30 mouse cellular contexts compared by ENCODE assay signal in genomic region chr1:151879966-151880365, GRCm38 (mm10).
DNase-seq lines count a peak whose midpoint lies in the region; ATAC-seq and TF ChIP-seq lines count a peak whose summit lies in the region.
"Had no signal": no experiment of that assay in that cellular context is flagged by ENCODE, and none has a peak within 500 bp of the region (broad histone marks: within the 10 kb centered on the region; RNA-seq: fewer than 3 reads in every experiment).

No protein-coding gene starts in this region.

- no peak for DNase-seq in embryonic facial prominence, embryonic 10.5 days (ENCODE audit: low spot score)
- DNase-seq in heart, postnatal 36 days = no peak
- DNase-seq in ES-E14 (ENCODE audit: low read depth, low spot score) = no peak
- no peak for DNase-seq in gastrocnemius, postnatal 14 days
- DNase-seq in right cerebral cortex, adult 2 months (ENCODE audit: low spot score in 2 of 2) = no peak
- DNase-seq: adrenal gland, postnatal 14 days; embryo, embryonic 11 days; gastrocnemius, postnatal 36 days; heart, postnatal 14 days; kidney, adult 2 months; kidney, postnatal 36 days; layer of hippocampus, postnatal 36 days; liver, embryonic 13.5 days; lung, adult 18-20 months; lung, postnatal 10 days; midbrain, embryonic 14.5 days; spleen, adult 18-20 months; thymus, postnatal 25 days had no signal

- H3K36me3 ChIP-seq in embryonic facial prominence, embryonic 13.5 days = no peaks in the 10 kb centered on the region
- H3K36me3 ChIP-seq in embryonic facial prominence, embryonic 10.5 days (replicated peaks) = no peaks in the 10 kb centered on the region
- H3K36me3 ChIP-seq in heart, embryonic 14.5 days (ENCODE audit: control insufficient read depth, insufficient read depth, low read length) = no peaks in the 10 kb centered on the region
- H3K36me3 ChIP-seq in E14TG2a.4 (ENCODE audit: insufficient read depth, low read length) = no peaks in the 10 kb centered on the region
- no peaks in the 10 kb centered on the region for H3K36me3 ChIP-seq in ES-E14 (ENCODE audit: control insufficient read depth, insufficient read depth, low read length, poor library complexity, severe bottlenecking)
- H3K36me3 ChIP-seq: G1E; heart, embryonic 10.5 days; hindbrain, embryonic 12.5 days; intestine, embryonic 15.5 days; limb, embryonic 10.5 days; limb, embryonic 15.5 days; liver, embryonic 13.5 days had no signal

- no peak for TF ChIP-seq CTCF in E14TG2a.4 (conservative IDR thresholded peaks at IDR 0.05; ENCODE audit: low read length)

- in situ Hi-C loops in ES-E14 (cut with MboI; ENCODE audit: low sequenced_read_pairs in 2 of 2, unreplicated experiment in 2 of 2) = no loop called here

- no peaks in the 10 kb centered on the region for H3K27me3 ChIP-seq in embryonic facial prominence, embryonic 13.5 days
- no peaks in the 10 kb centered on the region for H3K27me3 ChIP-seq in embryonic facial prominence, embryonic 10.5 days (replicated peaks; ENCODE audit: low read depth, poor library complexity, severe bottlenecking)
- no peaks in the 10 kb centered on the region for H3K27me3 ChIP-seq in heart, embryonic 14.5 days (ENCODE audit: control insufficient read depth, insufficient read depth, low read length)
- H3K27me3 ChIP-seq in E14TG2a.4 (ENCODE audit: insufficient read depth, low read length) = no peaks in the 10 kb centered on the region
- H3K27me3 ChIP-seq: hindbrain, embryonic 12.5 days; intestine, embryonic 15.5 days; limb, embryonic 15.5 days; liver, embryonic 13.5 days; Patski had no signal

- intact Hi-C loops in heart, postnatal 36 days (cut with DNase I) = no loop called here
- intact Hi-C loops in gastrocnemius, postnatal 14 days (cut with DNase I; ENCODE audit: low total_unique reads) = no loop called here

- H3K9ac ChIP-seq in embryonic facial prominence, embryonic 13.5 days = no peak overlapping the region
- H3K9ac ChIP-seq in heart, embryonic 14.5 days (ENCODE audit: low read length) = no peak overlapping the region
- no peak overlapping the region for H3K9ac ChIP-seq in ES-E14 (ENCODE audit: insufficient read depth, low read depth, low read length, poor library complexity, severe bottlenecking)
- H3K9ac ChIP-seq: hindbrain, embryonic 12.5 days; intestine, embryonic 15.5 days; limb, embryonic 15.5 days; liver, embryonic 13.5 days had no signal

- H3K4me3 ChIP-seq in embryonic facial prominence, embryonic 13.5 days = no peak overlapping the region
- no peak overlapping the region for H3K4me3 ChIP-seq in embryonic facial prominence, embryonic 10.5 days
- no peak overlapping the region for H3K4me3 ChIP-seq in heart, embryonic 14.5 days (ENCODE audit: control insufficient read depth in 1 of 2, insufficient read depth in 1 of 2, low read depth in 1 of 2, low read length in 2 of 2)
- H3K4me3 ChIP-seq in E14TG2a.4 (replicated peaks; ENCODE audit: low read length) (peak overlapping the region; percentile 78), ES-E14 (ENCODE audit: insufficient read depth in 1 of 2, low read depth in 1 of 2, low read length in 2 of 2, poor library complexity in 1 of 2, severe bottlenecking in 1 of 2) (peak overlapping the region; percentile 19 to 65)
- H3K4me3 ChIP-seq: erythroblast, embryonic 14.5 days; heart, embryonic 10.5 days; hindbrain, embryonic 12.5 days; intestine, embryonic 15.5 days; limb, embryonic 10.5 days; limb, embryonic 15.5 days; liver, embryonic 13.5 days had no signal

- peaks cover 21% of the 10 kb centered on the region for H3K4me1 ChIP-seq in embryonic facial prominence, embryonic 13.5 days
- H3K4me1 ChIP-seq in embryonic facial prominence, embryonic 10.5 days = peaks cover 37% of the 10 kb centered on the region
- peaks cover 12 to 14% of the 10 kb centered on the region in 2 experiments for H3K4me1 ChIP-seq in heart, embryonic 14.5 days (ENCODE audit: control insufficient read depth in 2 of 2, insufficient read depth in 2 of 2, low read length in 2 of 2)
- H3K4me1 ChIP-seq in E14TG2a.4 (replicated peaks; ENCODE audit: low read depth, low read length) (peaks cover 78% of the 10 kb centered on the region), ES-E14 (ENCODE audit: control insufficient read depth in 2 of 2, insufficient read depth in 2 of 2, low read length in 2 of 2, poor library complexity in 1 of 2) (peaks cover 3 to 9% of the 10 kb centered on the region in 2 experiments; a peak in 1 of 4 replicates)
- H3K4me1 ChIP-seq: intestine, embryonic 15.5 days; liver, embryonic 13.5 days had no signal

- H3K9me3 ChIP-seq in embryonic facial prominence, embryonic 13.5 days = no peaks in the 10 kb centered on the region
- H3K9me3 ChIP-seq in embryonic facial prominence, embryonic 10.5 days = no peaks in the 10 kb centered on the region
- no peaks in the 10 kb centered on the region for H3K9me3 ChIP-seq in heart, embryonic 14.5 days (ENCODE audit: control insufficient read depth, low read length)
- H3K9me3 ChIP-seq in E14TG2a.4 (ENCODE audit: low read length) (no peaks in the 10 kb centered on the region), ES-E14 (ENCODE audit: control insufficient read depth, insufficient read depth, low read depth, low read length) (no peaks in the 10 kb centered on the region)
- H3K9me3 ChIP-seq: heart, embryonic 10.5 days; hindbrain, embryonic 12.5 days; intestine, embryonic 15.5 days; limb, embryonic 10.5 days; limb, embryonic 15.5 days; liver, embryonic 13.5 days had no signal

- 82% methylated on average over 13 of the region's 13 CpGs for whole genome bisulfite sequencing in embryonic facial prominence, embryonic 13.5 days
- 87% methylated on average over 13 of the region's 13 CpGs for WGBS in embryonic facial prominence, embryonic 10.5 days
- 63% methylated on average over 13 of the region's 13 CpGs for WGBS in heart, embryonic 14.5 days

- peak overlapping the region; percentile 11; the same call in 1 of the 2 replicates for H3K27ac ChIP-seq in embryonic facial prominence, embryonic 13.5 days
- no peak overlapping the region for H3K27ac ChIP-seq in embryonic facial prominence, embryonic 10.5 days (replicated peaks)
- no peak overlapping the region for H3K27ac ChIP-seq in heart, embryonic 14.5 days (replicated peaks in 1 of 2; ENCODE audit: control insufficient read depth in 1 of 2, insufficient read depth in 1 of 2, low read depth in 2 of 2, low read length in 2 of 2)
- H3K27ac ChIP-seq in ES-E14 (ENCODE audit: insufficient read depth, low read depth, low read length, poor library complexity, severe bottlenecking) = no peak overlapping the region
- H3K27ac ChIP-seq: heart, embryonic 10.5 days; hindbrain, embryonic 12.5 days; intestine, embryonic 15.5 days; limb, embryonic 10.5 days; limb, embryonic 15.5 days; liver, embryonic 13.5 days had no signal

- no peak overlapping the region for H3K4me2 ChIP-seq in embryonic facial prominence, embryonic 13.5 days
- 0 out of 2 replicates have a peak overlapping the region, but pooled peaks have one; percentile 2 for H3K4me2 ChIP-seq in heart, embryonic 14.5 days (ENCODE audit: low read length)
- H3K4me2 ChIP-seq: hindbrain, embryonic 12.5 days; intestine, embryonic 15.5 days; limb, embryonic 15.5 days; liver, embryonic 13.5 days had no signal

- ATAC-seq in embryonic facial prominence, embryonic 13.5 days (ENCODE audit: insufficient number of reproducible peaks, insufficient read depth, low FRiP score, low TSS enrichment, low read depth) = no peak
- ATAC-seq in heart, embryonic 14.5 days (ENCODE audit: insufficient number of reproducible peaks, insufficient read depth, low FRiP score, low read depth) = no peak
- ATAC-seq: hindbrain, postnatal 0 days; intestine, embryonic 15.5 days; Patski had no signal

TF ChIP-seq in ES-E14, 5 proteins besides CTCF, POLR2A, EP300 and RAD21:
- TF ChIP-seq HCFC1 (IDR thresholded peaks at IDR 0.05; ENCODE audit: borderline replicate concordance, insufficient read depth, low read length) (no peak), CHD2 (IDR thresholded peaks at IDR 0.05; ENCODE audit: low read depth, low read length) (no peak), ZNF384 (IDR thresholded peaks at IDR 0.05; ENCODE audit: low read depth, low read length) (no peak), MAFK (IDR thresholded peaks at IDR 0.05; ENCODE audit: insufficient read depth, low read depth, low read length) (no peak), ZC3H11A (IDR thresholded peaks at IDR 0.05; ENCODE audit: borderline replicate concordance, low read depth, low read length) (no peak)

Comparison
In these comparisons a context has a peak if more than half of its experiments do, and no peak if none do; other contexts are left out.
1. H3K4me3 ChIP-seq: peak in E14TG2a.4 (single experiment) and ES-E14 (2 of 2); none in embryonic facial prominence, embryonic 13.5 days (single experiment), embryonic facial prominence, embryonic 10.5 days (single experiment) and heart, embryonic 14.5 days (0 of 2).